Mouse (Mus musculus): ENCODE measurements at regions not wholly inside any gene's neighbourhood (a gene's known extent, or its start where the extent isn't known, plus 50 kb on each side); places are given as distances from the start of the nearest gene placed in this dataset.

DNA sequence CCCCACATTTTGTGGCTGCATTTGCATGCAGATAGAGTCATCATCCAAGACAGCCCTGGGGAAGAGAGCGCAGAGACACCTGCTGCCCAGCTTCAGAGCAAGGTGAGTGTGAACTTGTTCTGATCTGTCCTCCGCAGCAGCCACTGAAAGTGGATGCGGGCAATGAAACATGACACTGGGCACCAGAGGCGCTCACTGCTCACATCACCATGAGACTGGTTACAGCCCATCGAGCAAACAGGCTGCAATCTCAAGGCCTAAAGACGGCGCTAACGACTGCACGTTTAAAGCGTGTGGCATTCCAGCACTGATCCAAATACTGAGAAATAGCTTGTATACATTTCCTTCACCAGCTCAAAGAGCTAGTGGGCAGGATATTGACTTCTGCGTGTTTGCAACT lies 65.8 kb downstream of the Barhl2 start:
- no peak overlapping the region for H3K9ac ChIP-seq
- H3K4me2 ChIP-seq (replicated peaks): no peak overlapping the region
- no peak overlapping the region for H3K27ac ChIP-seq
- no peaks in the 10 kb centered on the region for H3K9me3 ChIP-seq (replicated peaks)
- ATAC-seq (ENCODE audit: low FRiP score): no peak
- no peak overlapping the region for H3K4me3 ChIP-seq
- no peaks in the 10 kb centered on the region for H3K36me3 ChIP-seq
- WGBS: 73% methylated on average over 11 of the region's 11 CpGs
- H3K27me3 ChIP-seq: no peaks in the 10 kb centered on the region
- H3K4me1 ChIP-seq: no peaks in the 10 kb centered on the region

GRCm38 (mm10) chr5:106386621-106387020 lies 71.3 kb downstream of the Barhl2 start:
- WGBS: 83% methylated on average over 7 of the region's 7 CpGs
- H3K27ac ChIP-seq: no peak overlapping the region
- H3K9ac ChIP-seq: no peak overlapping the region
- H3K4me3 ChIP-seq: no peak overlapping the region
- no peak overlapping the region for H3K4me2 ChIP-seq (replicated peaks)
- H3K27me3 ChIP-seq: no peaks in the 10 kb centered on the region
- H3K9me3 ChIP-seq (replicated peaks): no peaks in the 10 kb centered on the region
- no peak for ATAC-seq (ENCODE audit: low FRiP score)
- H3K36me3 ChIP-seq: no peaks in the 10 kb centered on the region
- peaks cover 5% of the 10 kb centered on the region for H3K4me1 ChIP-seq

GRCm38 (mm10) chr5:106385838-106386237 lies 72.1 kb downstream of the Barhl2 start:
- peaks cover 5% of the 10 kb centered on the region for H3K4me1 ChIP-seq
- no peaks in the 10 kb centered on the region for H3K9me3 ChIP-seq (replicated peaks)
- H3K36me3 ChIP-seq: no peaks in the 10 kb centered on the region
- no peaks in the 10 kb centered on the region for H3K27me3 ChIP-seq
- H3K9ac ChIP-seq: no peak overlapping the region
- H3K4me2 ChIP-seq (replicated peaks): no peak overlapping the region
- no peak overlapping the region for H3K27ac ChIP-seq
- WGBS: 76% methylated on average over 8 of the region's 8 CpGs
- no peak overlapping the region for H3K4me3 ChIP-seq
- ATAC-seq (ENCODE audit: low FRiP score): no peak

DNA sequence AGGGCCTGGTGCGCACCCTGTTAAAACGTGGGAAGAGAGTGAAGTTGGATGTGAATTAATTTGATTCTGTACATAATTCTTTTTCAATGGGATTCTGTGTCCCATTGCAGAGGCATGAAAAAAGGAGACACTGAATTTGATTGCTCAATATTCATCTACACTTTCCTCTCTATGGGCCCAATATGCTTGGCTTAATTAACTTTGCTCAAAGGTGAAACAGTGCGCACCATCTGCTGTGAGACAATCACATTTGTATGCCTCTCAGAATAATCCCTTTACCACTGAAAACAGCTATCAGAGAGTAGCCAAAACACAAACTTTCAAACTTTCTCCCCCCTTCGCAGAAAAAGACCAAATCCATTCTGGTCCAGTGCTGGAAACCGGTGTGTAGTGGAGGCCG lies 72.7 kb downstream of the Barhl2 start:
- 56% methylated on average over 6 of the region's 6 CpGs for WGBS
- no peak for ATAC-seq (ENCODE audit: low FRiP score)
- H3K36me3 ChIP-seq: no peaks in the 10 kb centered on the region
- no peak overlapping the region for H3K27ac ChIP-seq
- no peaks in the 10 kb centered on the region for H3K27me3 ChIP-seq
- H3K4me2 ChIP-seq (replicated peaks): no peak overlapping the region
- H3K9me3 ChIP-seq (replicated peaks): no peaks in the 10 kb centered on the region
- peaks cover 5% of the 10 kb centered on the region for H3K4me1 ChIP-seq
- no peak overlapping the region for H3K4me3 ChIP-seq
- H3K9ac ChIP-seq: no peak overlapping the region

GRCm38 (mm10) chr5:106384138-106384770 lies 73.7 kb downstream of the Barhl2 start:
- H3K4me3 ChIP-seq: no peak overlapping the region
- no peaks in the 10 kb centered on the region for H3K36me3 ChIP-seq
- no peak overlapping the region for H3K4me2 ChIP-seq (replicated peaks)
- 54% methylated on average over 6 of the region's 6 CpGs for WGBS
- peaks cover 5% of the 10 kb centered on the region for H3K4me1 ChIP-seq
- H3K27me3 ChIP-seq: no peaks in the 10 kb centered on the region
- no peak overlapping the region for H3K27ac ChIP-seq
- no peak for ATAC-seq (ENCODE audit: low FRiP score)
- H3K9me3 ChIP-seq (replicated peaks): no peaks in the 10 kb centered on the region
- H3K9ac ChIP-seq: no peak overlapping the region

DNA sequence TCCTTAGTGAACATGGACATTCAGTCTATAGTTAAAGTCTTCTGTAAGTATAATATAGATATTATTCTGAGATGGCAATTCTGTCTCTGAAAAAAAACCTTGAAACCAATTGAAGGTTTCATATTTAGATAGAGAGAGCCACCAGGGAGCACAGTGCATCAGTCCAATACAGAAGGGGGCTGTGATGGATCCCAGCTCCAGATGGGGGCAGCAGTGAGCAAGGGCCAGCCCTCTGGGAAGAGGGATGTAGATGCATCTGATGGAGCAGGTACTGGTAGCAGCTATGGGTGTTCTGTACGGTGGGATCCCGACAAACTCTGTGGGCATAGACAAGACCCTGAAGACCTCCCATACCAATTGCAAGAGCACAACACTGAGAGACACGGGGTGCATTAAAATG lies 76.0 kb downstream of the Barhl2 start:
- Histone ChIP-seq H3K4me2 (replicated peaks) (no peak overlapping the region), H3K4me3 (no peak overlapping the region), H3K27me3 (no peaks in the 10 kb centered on the region), H3K36me3 (no peaks in the 10 kb centered on the region), H3K27ac (no peak overlapping the region), H3K9me3 (replicated peaks) (no peaks in the 10 kb centered on the region), H3K9ac (no peak overlapping the region), H3K4me1 (peaks cover 7% of the 10 kb centered on the region)
- ATAC-seq (ENCODE audit: low FRiP score): no peak
- 85% methylated on average over 3 of the region's 3 CpGs for WGBS

- 25% methylated on average over 9 of the region's 9 CpGs for WGBS
- H3K9me3 ChIP-seq (replicated peaks): no peaks in the 10 kb centered on the region
- no peak for ATAC-seq (ENCODE audit: low FRiP score)
- H3K36me3 ChIP-seq: no peaks in the 10 kb centered on the region
- H3K4me1 ChIP-seq: peaks cover 7% of the 10 kb centered on the region
- H3K4me2 ChIP-seq (replicated peaks): no peak overlapping the region
- H3K27me3 ChIP-seq: no peaks in the 10 kb centered on the region
- H3K9ac ChIP-seq: no peak overlapping the region
- H3K4me3 ChIP-seq: no peak overlapping the region
- H3K27ac ChIP-seq: no peak overlapping the region
Observed at GRCm38 (mm10) chr5:106380631-106381285, 77.2 kb downstream of the Barhl2 start.

- 71% methylated on average over 25 of the region's 25 CpGs for WGBS
- H3K36me3 ChIP-seq: no peaks in the 10 kb centered on the region
- ATAC-seq (ENCODE audit: low FRiP score): peak; percentile 56; the same call in 1 of the 2 replicates
Observed at GRCm38 (mm10) chr5:106376781-106377525, 81.0 kb downstream of the Barhl2 start.

DNA sequence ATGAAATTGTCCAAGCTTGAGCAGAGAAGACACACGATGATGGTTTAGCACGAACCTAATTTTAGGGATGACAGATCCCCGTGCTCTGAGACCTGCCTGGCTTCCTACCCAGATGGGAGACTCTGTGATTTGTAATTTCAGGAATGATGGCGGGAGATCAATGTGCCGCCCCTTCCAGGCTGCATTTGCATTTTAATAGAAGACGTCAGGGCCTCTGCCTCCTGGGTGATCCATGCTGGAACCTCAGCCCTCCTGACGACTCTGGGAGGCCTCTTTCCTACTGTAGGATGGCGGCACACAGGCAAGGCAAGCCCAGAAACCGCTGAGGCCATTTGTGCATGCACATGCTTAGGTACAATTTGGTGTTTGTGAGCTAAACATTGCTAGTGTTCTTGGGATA lies 90.1 kb downstream of the Barhl2 start:
- Histone ChIP-seq H3K4me1 (peaks cover 3% of the 10 kb centered on the region; the same call in 1 of the 2 replicates), H3K27ac (no peak overlapping the region), H3K4me3 (no peak overlapping the region), H3K4me2 (replicated peaks) (no peak overlapping the region), H3K9ac (no peak overlapping the region), H3K36me3 (no peaks in the 10 kb centered on the region), H3K9me3 (replicated peaks) (no peaks in the 10 kb centered on the region), H3K27me3 (peaks cover 5% of the 10 kb centered on the region; the same call in 1 of the 2 replicates)
- 25% methylated on average over 9 of the region's 9 CpGs for WGBS
- no peak for ATAC-seq (ENCODE audit: low FRiP score)

More at GRCm38 (mm10) chr5:106376781-106377525, 81.0 kb downstream of the Barhl2 start:
- no peak overlapping the region for H3K27ac ChIP-seq
- H3K4me3 ChIP-seq: no peak overlapping the region
- no peaks in the 10 kb centered on the region for H3K27me3 ChIP-seq
- H3K4me2 ChIP-seq (replicated peaks): no peak overlapping the region
- H3K4me1 ChIP-seq: 0 out of 2 replicates have a peak, but pooled peaks cover 2% of the 10 kb centered on the region
- H3K9ac ChIP-seq: no peak overlapping the region
- no peaks in the 10 kb centered on the region for H3K9me3 ChIP-seq (replicated peaks)

- peaks cover 5% of the 10 kb centered on the region; the same call in 1 of the 2 replicates for H3K27me3 ChIP-seq
- H3K27ac ChIP-seq: no peak overlapping the region
- H3K4me2 ChIP-seq (replicated peaks): no peak overlapping the region
- no peak for ATAC-seq (ENCODE audit: low FRiP score)
- H3K9me3 ChIP-seq (replicated peaks): no peaks in the 10 kb centered on the region
- H3K36me3 ChIP-seq: no peaks in the 10 kb centered on the region
- no peak overlapping the region for H3K4me3 ChIP-seq
- H3K4me1 ChIP-seq: peaks cover 3% of the 10 kb centered on the region; the same call in 1 of the 2 replicates
- H3K9ac ChIP-seq: no peak overlapping the region
- 54% methylated on average over 5 of the region's 5 CpGs for WGBS
Observed at GRCm38 (mm10) chr5:106367312-106367711, 90.7 kb downstream of the Barhl2 start.

DNA sequence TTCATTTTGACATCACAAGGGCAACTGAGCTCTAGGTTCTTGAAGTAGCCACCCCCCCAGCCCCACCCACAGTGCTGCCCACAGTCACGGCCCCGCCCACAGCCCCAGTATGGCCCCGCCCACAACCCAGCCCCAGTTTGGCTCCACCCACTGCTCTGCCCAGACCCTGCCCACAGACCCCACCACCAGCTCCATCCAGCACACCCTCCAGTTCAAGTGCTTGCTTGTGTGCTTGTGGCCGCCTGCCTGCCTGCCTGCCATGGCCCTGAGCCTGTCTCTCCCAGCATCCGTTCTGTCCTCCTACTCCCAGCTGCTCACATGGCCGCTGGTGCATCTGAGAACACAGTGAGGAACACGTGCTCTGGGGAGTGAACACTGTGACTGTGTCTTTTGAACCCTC lies 92.0 kb downstream of the Barhl2 start:
- no peak overlapping the region for H3K4me2 ChIP-seq (replicated peaks)
- no peak overlapping the region for H3K4me3 ChIP-seq
- 84% methylated on average over 7 of the region's 7 CpGs for WGBS
- peaks cover 5% of the 10 kb centered on the region; the same call in 1 of the 2 replicates for H3K27me3 ChIP-seq
- 0 out of 2 replicates have a peak, but pooled peaks have one; percentile 38 for ATAC-seq (ENCODE audit: low FRiP score)
- H3K4me1 ChIP-seq: peaks cover 3% of the 10 kb centered on the region; the same call in 1 of the 2 replicates
- no peaks in the 10 kb centered on the region for H3K36me3 ChIP-seq
- 0 out of 2 replicates have a peak, but pooled peaks cover 2% of the 10 kb centered on the region for H3K9me3 ChIP-seq (replicated peaks)
- H3K9ac ChIP-seq: no peak overlapping the region
- no peak overlapping the region for H3K27ac ChIP-seq

DNA sequence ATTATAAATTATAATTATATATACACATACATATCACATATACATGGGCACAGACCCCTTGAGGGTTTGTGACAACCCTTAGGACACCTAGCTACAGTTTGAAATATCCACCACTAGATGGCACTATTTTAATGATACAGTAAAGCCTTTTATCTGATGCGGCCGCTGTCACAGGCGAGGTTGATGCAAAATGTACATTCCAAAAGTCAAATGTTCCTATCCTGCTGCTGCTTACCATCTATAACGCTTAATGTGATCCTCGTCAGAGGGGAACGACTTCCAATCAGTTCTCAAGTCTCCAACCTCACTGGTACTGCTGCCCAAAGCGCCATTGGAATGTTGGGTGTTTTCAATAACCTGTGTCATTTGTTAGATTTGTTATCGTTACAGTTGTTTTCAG lies 92.9 kb downstream of the Barhl2 start:
- Histone ChIP-seq H3K27me3 (peaks cover 5% of the 10 kb centered on the region; the same call in 1 of the 2 replicates), H3K9me3 (replicated peaks) (0 out of 2 replicates have a peak, but pooled peaks cover 4% of the 10 kb centered on the region), H3K4me3 (no peak overlapping the region), H3K27ac (no peak overlapping the region), H3K4me1 (peaks cover 3% of the 10 kb centered on the region; the same call in 1 of the 2 replicates), H3K9ac (no peak overlapping the region), H3K4me2 (replicated peaks) (no peak overlapping the region), H3K36me3 (no peaks in the 10 kb centered on the region)
- WGBS: 42% methylated on average over 8 of the region's 8 CpGs
- ATAC-seq (ENCODE audit: low FRiP score): no peak

Measured in hindbrain, embryonic 12.5 days (tissue).